Mouse (Mus musculus) megakaryocyte progenitor cell, adult 5-6 weeks (primary cell): Measurements from ENCODE around the gene Reg4. TPM values are rescaled to one million over a fixed set of nuclear protein-coding genes. Genes with fewer than 3 reads are reported as not detected.

Experiments used
- ATAC-seq: replicated peaks from 2 replicates; pipeline ENCODE4 v1.8.0; 2016; ENCODE audit warnings: mild to moderate bottlenecking, moderate TSS enrichment, inconsistent platforms; ENCODE audit not compliant: poor library complexity
- total RNA-seq, 2 experiments: library from RNA; stranded (forward) in 1 of 2; stranded (reverse) in 1 of 2; fragments of 157-497, 149-512 nt in 1 of 2; fragments of 200-1000 nt in 1 of 2; gene quantifications; 2 replicates each; pipeline versions ENCODE4 v1.2.3 to v1.2.4; 2015 to 2017

Reg4 gene
- total RNA-seq, 2 experiments from 2014 or later = not detected

DNA sequence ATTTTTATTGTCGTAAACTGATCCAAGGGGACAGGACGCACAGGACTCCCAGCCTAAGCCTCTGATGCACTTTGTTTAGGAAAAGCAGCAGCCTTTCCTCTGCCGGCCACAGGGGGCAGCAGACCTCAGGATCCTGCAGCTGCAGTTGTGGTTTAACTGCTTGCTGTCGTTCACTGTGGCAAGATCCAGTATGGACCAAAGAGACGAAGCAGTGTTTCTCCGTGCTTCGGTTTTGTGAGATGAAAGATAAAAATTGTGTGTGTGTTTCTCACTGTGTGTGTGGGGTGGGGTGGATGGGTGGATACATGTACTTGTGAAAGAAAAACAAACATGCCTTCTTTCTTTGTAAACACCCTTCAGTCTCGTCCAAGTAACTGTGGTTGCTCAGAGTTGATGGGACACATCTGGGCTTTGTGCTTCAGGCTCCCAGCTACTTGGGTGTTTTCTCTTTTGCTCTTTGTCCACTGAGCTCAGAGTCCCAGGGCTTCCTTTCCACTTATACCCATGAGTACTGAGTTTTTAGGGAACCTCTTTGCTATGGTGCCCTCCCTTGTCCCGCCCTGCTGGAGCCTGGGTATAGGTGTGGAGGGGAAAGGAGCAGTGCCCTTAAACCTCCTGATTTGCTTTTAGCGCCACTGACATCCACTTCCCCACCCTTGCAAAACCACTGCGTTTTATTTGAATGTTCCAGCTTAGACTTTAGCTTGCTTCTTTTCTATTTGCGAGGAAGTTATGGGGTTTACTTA lies 59.1 kb downstream of the Reg4 start:
- ATAC-seq = peak; percentile 98

DNA sequence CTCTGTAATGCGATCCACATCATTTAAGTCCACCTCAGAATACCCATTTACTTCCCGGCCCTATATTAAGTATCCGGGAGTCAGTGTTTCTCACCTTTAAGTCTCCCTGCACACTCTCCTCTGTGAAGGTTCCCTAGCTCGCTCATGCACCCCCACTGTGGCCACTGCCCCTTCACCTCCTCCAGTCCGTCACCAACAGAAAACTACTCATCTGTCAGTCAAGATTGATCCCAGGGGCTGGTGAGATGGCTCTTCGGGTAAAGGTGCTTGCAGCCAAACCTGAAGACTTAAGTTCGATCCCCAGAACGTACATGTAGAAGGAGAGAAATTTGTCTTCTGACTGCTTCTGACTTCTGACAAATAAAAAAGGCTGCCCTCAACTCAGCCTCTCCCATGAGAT lies 60.5 kb downstream of the Reg4 start:
- no peak for ATAC-seq

DNA sequence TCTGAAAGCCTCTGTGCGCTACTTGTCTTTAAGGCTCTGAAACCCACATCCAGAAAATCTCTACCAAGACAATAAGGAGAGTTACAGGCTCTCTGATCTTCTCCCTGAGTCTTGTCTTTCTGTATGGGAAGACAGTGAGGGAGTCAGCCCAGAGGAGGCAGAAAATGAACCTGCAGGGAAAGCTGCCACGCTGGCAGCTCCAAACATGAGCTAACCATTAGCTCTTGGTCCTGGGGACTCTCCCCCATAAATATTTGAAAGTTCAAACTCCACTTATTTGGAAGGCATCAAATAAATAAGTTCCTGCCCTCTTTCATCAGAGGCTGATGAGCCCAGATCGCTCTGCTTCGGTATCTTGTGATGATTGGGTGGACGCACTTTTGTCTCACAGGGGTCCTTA lies 61.2 kb downstream of the Reg4 start:
- no peak for ATAC-seq

Other genes starting within 250 kb of the Reg4 start
- 23.5 and 23.6 TPM in 2 replicates for gene Notch2, start 208.6 kb upstream of the Reg4 start, total RNA-seq (2015)
- gene Notch2, start 208.6 kb upstream of the Reg4 start, total RNA-seq (2017) = 20.9 and 21.8 TPM in 2 replicates
- gene Adam30, start 61.5 kb upstream of the Reg4 start, total RNA-seq (2015) = 0.05 TPM in 1 of 2 replicates, not detected in the other
- gene Adam30, start 61.5 kb upstream of the Reg4 start, total RNA-seq (2017) = not detected in 2 replicates
- 0.12 and 0.27 TPM in 2 replicates for gene Hmgcs2, start 58.3 kb downstream of the Reg4 start, total RNA-seq (2015)
- gene Hmgcs2, start 58.3 kb downstream of the Reg4 start, total RNA-seq (2017) = 0.21 and 0.54 TPM in 2 replicates
- 108 and 138 TPM in 2 replicates for gene Phgdh, start 117.8 kb downstream of the Reg4 start, total RNA-seq (2015)
- 493 and 521 TPM in 2 replicates for gene Phgdh, start 117.8 kb downstream of the Reg4 start, total RNA-seq (2017)
- gene Zfp697, start 160.3 kb downstream of the Reg4 start, total RNA-seq (2015) = 0.90 and 1.2 TPM in 2 replicates
- 0.54 and 0.84 TPM in 2 replicates for gene Zfp697, start 160.3 kb downstream of the Reg4 start, total RNA-seq (2017)
- gene Gm4450, start 235.0 kb downstream of the Reg4 start, total RNA-seq (2015) = not detected in 2 replicates
- gene Gm4450, start 235.0 kb downstream of the Reg4 start, total RNA-seq (2017) = not detected in 2 replicates